In the genomic region with DNA sequence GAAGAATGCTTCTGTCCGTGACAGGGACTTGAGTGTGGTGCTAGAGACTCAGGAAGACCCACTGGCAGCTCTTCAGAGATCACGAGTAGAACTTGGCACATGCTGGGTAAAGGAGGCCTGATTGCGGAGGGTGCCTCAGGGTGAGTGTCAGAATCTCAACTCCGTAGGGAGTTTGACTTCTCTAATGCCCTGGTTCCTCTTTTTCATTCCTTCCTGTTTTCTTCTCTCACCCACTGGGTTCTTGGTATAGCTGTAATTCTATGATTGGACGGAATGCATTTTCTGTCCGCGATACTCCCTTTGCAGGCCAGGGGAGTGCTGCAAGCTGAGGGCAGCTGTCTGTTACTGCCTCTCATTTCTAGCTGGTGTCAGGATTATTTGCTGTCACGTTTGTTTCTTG, we compare ENCODE assay signal across 10 mouse cellular contexts. TPM values are rescaled to one million over a fixed set of nuclear protein-coding genes. Genes with fewer than 3 reads are reported as not detected.
DNase-seq lines count a peak whose midpoint lies in the region; ATAC-seq and TF ChIP-seq lines count a peak whose summit lies in the region.
"Had no signal": no experiment of that assay in that cellular context is flagged by ENCODE, and none has a peak within 500 bp of the region (broad histone marks: within the 10 kb centered on the region; RNA-seq: fewer than 3 reads in every experiment).

Clec4a3 (plus strand) TSS at position 115 of the 400 bp plus-strand sequence.

- WGBS in hindbrain, embryonic 14.5 days = 84% methylated on average over 8 of the region's 8 CpGs

- H3K27me3 ChIP-seq in hindbrain, embryonic 14.5 days (ENCODE audit: control insufficient read depth, insufficient read depth, low read length) = no peaks in the 10 kb centered on the region

- no peaks in the 10 kb centered on the region for H3K9me3 ChIP-seq in hindbrain, embryonic 14.5 days (ENCODE audit: control insufficient read depth, low read length)

- intact Hi-C loops in gastrocnemius, adult 2 months (cut with DNase I) = no loop called here

- no peak within 1 kb of the TSS for H3K9ac ChIP-seq in hindbrain, embryonic 14.5 days

- ATAC-seq in erythroblast, adult 5-6 weeks (replicated peaks; ENCODE audit: low FRiP score, poor library complexity, severe bottlenecking) = no peak
- ATAC-seq in hindbrain, embryonic 14.5 days (ENCODE audit: low FRiP score) = no peak
- ATAC-seq: midbrain, embryonic 16.5 days had no signal

- no peaks in the 10 kb centered on the region for H3K4me1 ChIP-seq in hindbrain, embryonic 14.5 days (replicated peaks; ENCODE audit: control insufficient read depth, insufficient read depth, low read length)

- H3K27ac ChIP-seq in gastrocnemius, adult 2 months = peak within 1 kb of the TSS; percentile 48
- H3K27ac ChIP-seq in hindbrain, embryonic 14.5 days = no peak within 1 kb of the TSS

- no peak for TF ChIP-seq CTCF in gastrocnemius, adult 2 months (IDR thresholded peaks at IDR 0.05)

- no peak within 1 kb of the TSS for H3K4me2 ChIP-seq in hindbrain, embryonic 14.5 days (replicated peaks)

- no peaks in the 10 kb centered on the region for H3K36me3 ChIP-seq in hindbrain, embryonic 14.5 days (replicated peaks; ENCODE audit: control insufficient read depth, insufficient read depth)

- peak within 1 kb of the TSS; percentile 24; the same call in 1 of the 2 replicates for H3K4me3 ChIP-seq in gastrocnemius, adult 2 months
- H3K4me3 ChIP-seq in hindbrain, embryonic 14.5 days (replicated peaks; ENCODE audit: low read length) = no peak within 1 kb of the TSS

- DNase-seq in gastrocnemius, adult 2 months = peak; percentile 24
- no peak for DNase-seq in gastrocnemius, adult 8-10 months (ENCODE audit: low spot score in 2 of 2)
- peak; percentile 62 to 66 for DNase-seq in B cell, adult 2 months
- peak; percentile 54 for DNase-seq in lung, postnatal 36 days
- DNase-seq in cerebellum, adult 11 months = no peak
- DNase-seq in hindbrain, embryonic 14.5 days (ENCODE audit: low spot score) = no peak
- no peak for DNase-seq in neural tube, embryonic 10.5 days (ENCODE audit: extremely low spot score, low spot score)
- DNase-seq: kidney, postnatal 25 days had no signal

RNA-seq across cellular contexts. Expression of gene Clec4a3, which starts in this region (rescaled TPM):
- total RNA-seq in gastrocnemius, adult 2 months (2021) = 1 to 10 TPM in 1 of 2 experiments, under 1 TPM in 1; 0.99 to 1.3 TPM
- under 1 TPM in 3 of 4 experiments, not detected in 1; 0.21 to 0.44 (median 0.34) TPM for total RNA-seq in gastrocnemius, adult 8-10 months (2022)
- 25.0 and 26.8 TPM in 2 replicates for total RNA-seq in erythroblast, adult 5-6 weeks (2015; ENCODE audit: low replicate concordance)
- total RNA-seq in erythroblast, adult 5-6 weeks (2017; ENCODE audit: low replicate concordance) = 15.6 and 18.1 TPM in 2 replicates
- 0.83 and 0.99 TPM in 2 replicates for polyA plus RNA-seq in hindbrain, embryonic 14.5 days (2014; fragmentation: Nextera tagmentation; extraction: Ambion mirVana)

Comparison
In these comparisons a context has a peak if more than half of its experiments do, and no peak if none do; other contexts are left out.
1. RNA of gene Clec4a3 (total RNA-seq): 15.6 to 26.8 TPM in erythroblast, adult 5-6 weeks; 0.99 to 1.3 TPM in gastrocnemius, adult 2 months and 0.21 to 0.44 TPM in gastrocnemius, adult 8-10 months; every median in the first group is over 4 times any median in the second.
2. DNase-seq: peak in gastrocnemius, adult 2 months (single experiment), B cell, adult 2 months (2 of 2) and lung, postnatal 36 days (single experiment); none in gastrocnemius, adult 8-10 months (0 of 2), cerebellum, adult 11 months (single experiment), hindbrain, embryonic 14.5 days (single experiment) and neural tube, embryonic 10.5 days (single experiment).